Mouse (Mus musculus) intestine, embryonic 14.5 days (tissue): ENCODE measurements around the gene Ccdc57. TPM values are rescaled to one million over a fixed set of nuclear protein-coding genes. Genes with fewer than 3 reads are reported as not detected.

Source experiments
- ATAC-seq: fragments of 200-750 bp; cut with Nextera tagmentation; replicated peaks from 2 replicates; pipeline ENCODE4 v1.8.0; 2017; ENCODE audit warnings: low read depth, moderate number of reproducible peaks, moderate TSS enrichment, moderate library complexity; ENCODE audit not compliant: low FRiP score, low TSS enrichment
- DNase-seq: peaks from one replicate; pipeline ENCODE4 v3.0.0-alpha.2; 2018; ENCODE audit warnings: low spot score
- H3K27ac ChIP-seq: fragments of 300-500 bp; sonication (generic); 2 replicates; pipeline ENCODE4 v1.5.1; 2014; ENCODE audit warnings: low read depth, mild to moderate bottlenecking, control low read depth
- H3K27me3 ChIP-seq: fragments of 300-500 bp; sonication (generic); replicated peaks from 2 replicates; pipeline ENCODE4 v1.6.1; 2014; ENCODE audit warnings: low read length, control low read depth; ENCODE audit not compliant: control insufficient read depth, insufficient read depth
- H3K36me3 ChIP-seq: fragments of 300-500 bp; sonication (generic); 2 replicates; pipeline ENCODE4 v1.6.1; 2014; ENCODE audit warnings: low read length, control low read depth; ENCODE audit not compliant: control insufficient read depth, insufficient read depth
- H3K4me1 ChIP-seq: fragments of 300-500 bp; sonication (generic); replicated peaks from 2 replicates; pipeline ENCODE4 v1.6.1; 2014; ENCODE audit warnings: low read length, control low read depth, mixed read lengths; ENCODE audit not compliant: control insufficient read depth, insufficient read depth
- H3K4me2 ChIP-seq: fragments of 300-500 bp; sonication (generic); 2 replicates; pipeline ENCODE4 v1.6.1; 2014; ENCODE audit warnings: low read length
- H3K4me3 ChIP-seq: fragments of 300-500 bp; sonication (generic); 2 replicates; pipeline ENCODE4 v1.5.1; 2014; ENCODE audit warnings: low read depth, low read length, control low read depth, mixed read lengths
- H3K9ac ChIP-seq: fragments of 300-500 bp; sonication (generic); 2 replicates; pipeline ENCODE4 v1.6.1; 2014; ENCODE audit warnings: mild to moderate bottlenecking, low read length
- H3K9me3 ChIP-seq: fragments of 300-500 bp; sonication (generic); 2 replicates; pipeline ENCODE4 v1.6.1; 2016; ENCODE audit warnings: low read length, control low read depth; ENCODE audit not compliant: control insufficient read depth
- WGBS: fragments of 180-500 bp; shearing (Covaris S2); extraction: QIAGEN DNeasy Blood & Tissue Kit; methylation state at CpG from one replicate; pipeline ENCODE4 v1.1.7; 2014; 5-methylcytosine and 5-hydroxymethylcytosine counted together
- polyA plus RNA-seq: library from polyadenylated mRNA; unstranded; fragments of >200 nt; fragmentation: Nextera tagmentation; extraction: Ambion mirVana; gene quantifications from 2 replicates; pipeline ENCODE4 v1.2.1, GENCODE M21; 2014

Ccdc57 gene
- polyA plus RNA-seq, 1 experiment from 2014 or later, result 5.9 TPM

- H3K27ac ChIP-seq, result no peak overlapping the region
- ATAC-seq (no peak; the same call in 1 of the 2 replicates), DNase-seq (no peak)
- no peak overlapping the region for H3K4me3 ChIP-seq
- H3K9ac ChIP-seq, result no peak overlapping the region
- peaks cover 100% of the 10 kb centered on the region for H3K36me3 ChIP-seq
- no peaks in the 10 kb centered on the region for H3K27me3 ChIP-seq
- no peak overlapping the region for H3K4me2 ChIP-seq
- 78% methylated on average over 4 of the region's 4 CpGs for WGBS
- no peaks in the 10 kb centered on the region for H3K9me3 ChIP-seq
- no peaks in the 10 kb centered on the region for H3K4me1 ChIP-seq
Measured at GRCm38 (mm10) chr11:120965587-120965986, 32.9 kb upstream of the Ccdc57 start.

GRCm38 (mm10) chr11:120964195-120965157 lies 31.8 kb upstream of the Ccdc57 start:
- H3K27me3 ChIP-seq, result no peaks in the 10 kb centered on the region
- no peak overlapping the region for H3K4me3 ChIP-seq
- ATAC-seq, result no peak
- no peak for DNase-seq
- WGBS, result 84% methylated on average over 10 of the region's 10 CpGs
- no peaks in the 10 kb centered on the region for H3K4me1 ChIP-seq
- H3K9me3 ChIP-seq, result no peaks in the 10 kb centered on the region
- H3K4me2 ChIP-seq, result no peak overlapping the region
- no peak overlapping the region for H3K9ac ChIP-seq
- peaks cover 96% of the 10 kb centered on the region for H3K36me3 ChIP-seq
- no peak overlapping the region for H3K27ac ChIP-seq

- 89% methylated on average over 7 of the region's 7 CpGs for WGBS
- Histone ChIP-seq H3K27ac (no peak overlapping the region), H3K9ac (no peak overlapping the region), H3K36me3 (peaks cover 92% of the 10 kb centered on the region), H3K4me3 (no peak overlapping the region), H3K4me2 (no peak overlapping the region), H3K27me3 (no peaks in the 10 kb centered on the region), H3K4me1 (no peaks in the 10 kb centered on the region), H3K9me3 (no peaks in the 10 kb centered on the region)
- no peak for DNase-seq
- ATAC-seq, result no peak
Measured at GRCm38 (mm10) chr11:120962909-120963308, 30.2 kb upstream of the Ccdc57 start.

GRCm38 (mm10) chr11:120962050-120962771 lies 29.5 kb upstream of the Ccdc57 start:
- H3K4me3 ChIP-seq, result no peak overlapping the region
- no peak overlapping the region for H3K4me2 ChIP-seq
- no peak overlapping the region for H3K9ac ChIP-seq
- H3K9me3 ChIP-seq, result no peaks in the 10 kb centered on the region
- no peaks in the 10 kb centered on the region for H3K27me3 ChIP-seq
- no peak for DNase-seq
- no peaks in the 10 kb centered on the region for H3K4me1 ChIP-seq
- WGBS, result 93% methylated on average over 13 of the region's 13 CpGs
- H3K27ac ChIP-seq, result no peak overlapping the region
- H3K36me3 ChIP-seq, result peaks cover 90% of the 10 kb centered on the region
- 0 out of 2 replicates have a peak, but pooled peaks have one; percentile 18 for ATAC-seq

GRCm38 (mm10) chr11:120961594-120961993 lies 28.9 kb upstream of the Ccdc57 start:
- Histone ChIP-seq H3K4me2 (no peak overlapping the region), H3K27ac (no peak overlapping the region), H3K4me1 (no peaks in the 10 kb centered on the region), H3K4me3 (no peak overlapping the region), H3K36me3 (peaks cover 90% of the 10 kb centered on the region), H3K27me3 (no peaks in the 10 kb centered on the region), H3K9me3 (no peaks in the 10 kb centered on the region), H3K9ac (no peak overlapping the region)
- WGBS, result 79% methylated on average over 7 of the region's 7 CpGs
- ATAC-seq (no peak), DNase-seq (no peak)

GRCm38 (mm10) chr11:120960248-120960647 lies 27.6 kb upstream of the Ccdc57 start:
- H3K27ac ChIP-seq, result no peak overlapping the region
- 38% methylated on average over 1 of the region's 1 CpGs for WGBS

GRCm38 (mm10) chr11:120959564-120959963 lies 26.9 kb upstream of the Ccdc57 start:
- Histone ChIP-seq H3K27ac (no peak overlapping the region), H3K4me3 (no peak overlapping the region), H3K9ac (no peak overlapping the region), H3K27me3 (no peaks in the 10 kb centered on the region), H3K4me2 (no peak overlapping the region), H3K4me1 (no peaks in the 10 kb centered on the region), H3K36me3 (peaks cover 86% of the 10 kb centered on the region), H3K9me3 (no peaks in the 10 kb centered on the region)
- ATAC-seq (no peak), DNase-seq (no peak)
- 71% methylated on average over 3 of the region's 3 CpGs for WGBS

More at GRCm38 (mm10) chr11:120960248-120960647, 27.6 kb upstream of the Ccdc57 start:
- no peaks in the 10 kb centered on the region for H3K4me1 ChIP-seq
- DNase-seq (no peak), ATAC-seq (no peak)
- H3K27me3 ChIP-seq, result no peaks in the 10 kb centered on the region
- no peak overlapping the region for H3K4me3 ChIP-seq
- no peak overlapping the region for H3K4me2 ChIP-seq
- peaks cover 90% of the 10 kb centered on the region for H3K36me3 ChIP-seq
- H3K9ac ChIP-seq, result no peak overlapping the region
- no peaks in the 10 kb centered on the region for H3K9me3 ChIP-seq

GRCm38 (mm10) chr11:120959066-120959465 lies 26.4 kb upstream of the Ccdc57 start:
- 83% methylated on average over 18 of the region's 18 CpGs for WGBS
- peaks cover 81% of the 10 kb centered on the region for H3K36me3 ChIP-seq
- H3K27me3 ChIP-seq, result no peaks in the 10 kb centered on the region
- ATAC-seq (no peak), DNase-seq (no peak)
- H3K27ac ChIP-seq, result no peak overlapping the region
- H3K4me2 ChIP-seq, result no peak overlapping the region
- H3K9me3 ChIP-seq, result no peaks in the 10 kb centered on the region
- no peak overlapping the region for H3K4me3 ChIP-seq
- no peaks in the 10 kb centered on the region for H3K4me1 ChIP-seq
- H3K9ac ChIP-seq, result no peak overlapping the region
